Mouse (Mus musculus) CH12.LX (cell line): ENCODE measurements around the gene Scn3b. TPM values are rescaled to one million over a fixed set of nuclear protein-coding genes. Genes with fewer than 3 reads are reported as not detected.

Experiments
- DNase-seq: peaks from one replicate; pipeline ENCODE4 v3.0.0-alpha.2; 2013; ENCODE audit errors: extremely low read depth
- H3K27ac ChIP-seq: 2 replicates; pipeline ENCODE4 v1.5.1; 2012; ENCODE audit warnings: low read depth, mild to moderate bottlenecking, control low read depth, moderate library complexity; ENCODE audit not compliant: insufficient read depth
- H3K27me3 ChIP-seq: replicated peaks from 2 replicates; pipeline ENCODE3; 2012; ENCODE audit warnings: inconsistent platforms
- H3K36me3 ChIP-seq, 2 experiments: replicated peaks in 1 of 2; 2 replicates each; pipeline versions ENCODE3 to v1.6.1; 2012; ENCODE audit warnings: inconsistent platforms in 1 of 2, low read length in 1 of 2, mild to moderate bottlenecking in 1 of 2, mixed read lengths in 1 of 2, moderate library complexity in 1 of 2; ENCODE audit not compliant: control insufficient read depth in 1 of 2, insufficient read depth in 1 of 2
- H3K4me1 ChIP-seq, 2 experiments: 2 replicates each; pipeline ENCODE4 v1.6.1; 2012; ENCODE audit warnings: inconsistent platforms in 1 of 2, moderate library complexity in 1 of 2; ENCODE audit not compliant: insufficient read depth in 2 of 2, control insufficient read depth in 1 of 2
- H3K4me2 ChIP-seq: 2 replicates; pipeline ENCODE4 v1.6.1; 2012; ENCODE audit warnings: low read depth, mild to moderate bottlenecking, control low read depth; ENCODE audit not compliant: poor library complexity, insufficient read depth, severe bottlenecking
- H3K4me3 ChIP-seq, 3 experiments: fragments of 150-350 bp in 1 of 3; sonication (generic) in 1 of 3; replicated peaks in 1 of 3; 2 replicates each; pipeline versions ENCODE3 to v1.5.1; 2011 to 2012; ENCODE audit warnings: low read depth in 2 of 3, low read length in 2 of 3, mild to moderate bottlenecking in 2 of 3, moderate library complexity in 2 of 3, control low read depth in 1 of 3, improper control_type of control experiment in 1 of 3, inconsistent platforms in 1 of 3, mixed read lengths in 1 of 3; ENCODE audit not compliant: poor library complexity in 1 of 3
- H3K79me2 ChIP-seq: replicated peaks from 2 replicates; pipeline ENCODE4 v1.6.1; 2012; ENCODE audit warnings: mild to moderate bottlenecking, moderate library complexity; ENCODE audit not compliant: control insufficient read depth, poor library complexity, insufficient read depth, severe bottlenecking; ENCODE audit errors: extremely low read depth
- H3K9ac ChIP-seq: 2 replicates; pipeline ENCODE4 v1.6.1; 2012; ENCODE audit warnings: low read depth, mild to moderate bottlenecking, control low read depth, moderate library complexity; ENCODE audit not compliant: insufficient read depth
- H3K9me3 ChIP-seq: replicated peaks from 2 replicates; pipeline ENCODE3; 2012; ENCODE audit warnings: low read length, inconsistent platforms, mixed read lengths
- CHD2 ChIP-seq: IDR thresholded peaks from 2 replicates; pipeline ENCODE4 v1.6.1; 2011; ENCODE audit warnings: low read length, improper control_type of control experiment
- E2F4 ChIP-seq: IDR thresholded peaks from 2 replicates; pipeline ENCODE4 v1.6.1; 2011; ENCODE audit warnings: low read depth, low read length, improper control_type of control experiment; ENCODE audit not compliant: insufficient replicate concordance
- EP300 ChIP-seq: IDR thresholded peaks from 2 replicates; pipeline ENCODE4 v1.6.1; 2011; ENCODE audit warnings: low read length, improper control_type of control experiment
- ETS1 ChIP-seq: conservative IDR thresholded peaks from 2 replicates; pipeline ENCODE4 v1.6.1; 2012; ENCODE audit warnings: low read depth, mild to moderate bottlenecking, inconsistent platforms, low read length, improper control_type of control experiment, moderate library complexity
- GABPA ChIP-seq: IDR thresholded peaks from 2 replicates; pipeline ENCODE4 v1.6.1; 2012; ENCODE audit warnings: low read depth, low read length, improper control_type of control experiment, inconsistent platforms; ENCODE audit not compliant: insufficient replicate concordance
- HCFC1 ChIP-seq: IDR thresholded peaks from 2 replicates; pipeline ENCODE4 v1.6.1; 2012; ENCODE audit warnings: low read depth, mild to moderate bottlenecking, inconsistent platforms, low read length, improper control_type of control experiment
- IRF4 ChIP-seq: IDR thresholded peaks from 2 replicates; pipeline ENCODE4 v1.6.1; 2014; ENCODE audit warnings: low read depth, mild to moderate bottlenecking, inconsistent platforms, low read length, improper control_type of control experiment
- JUN ChIP-seq: IDR thresholded peaks from 2 replicates; pipeline ENCODE4 v1.6.1; 2011; ENCODE audit warnings: low read depth, mild to moderate bottlenecking, low read length, improper control_type of control experiment, moderate library complexity; ENCODE audit not compliant: insufficient read depth
- JUND ChIP-seq: conservative IDR thresholded peaks from 2 replicates; pipeline ENCODE4 v1.6.1; 2011; ENCODE audit warnings: low read depth, low read length, improper control_type of control experiment
- KAT2A ChIP-seq: IDR thresholded peaks from 2 replicates; pipeline ENCODE4 v1.6.1; 2012; ENCODE audit warnings: low read length, improper control_type of control experiment, inconsistent platforms; ENCODE audit not compliant: insufficient replicate concordance
- MAFK ChIP-seq: IDR thresholded peaks from 2 replicates; pipeline ENCODE4 v1.6.1; 2011; ENCODE audit warnings: low read length, improper control_type of control experiment; ENCODE audit not compliant: insufficient replicate concordance
- MAZ ChIP-seq: IDR thresholded peaks from 2 replicates; pipeline ENCODE4 v1.6.1; 2012; ENCODE audit warnings: low read depth, mild to moderate bottlenecking, inconsistent platforms, low read length, improper control_type of control experiment, moderate library complexity
- MXI1 ChIP-seq: IDR thresholded peaks from 2 replicates; pipeline ENCODE4 v1.6.1; 2011; ENCODE audit warnings: mild to moderate bottlenecking, low read depth, low read length, improper control_type of control experiment
- MYC ChIP-seq: IDR thresholded peaks from 2 replicates; pipeline ENCODE4 v1.6.1; 2011; ENCODE audit warnings: low read depth, mild to moderate bottlenecking, improper control_type of control experiment, low read length
- POLR2A ChIP-seq: IDR thresholded peaks from 2 replicates; pipeline ENCODE4 v1.6.1; 2011; ENCODE audit warnings: low read depth, mild to moderate bottlenecking, improper control_type of control experiment, low read length
- RAD21 ChIP-seq: IDR thresholded peaks from 2 replicates; pipeline ENCODE4 v1.6.1; 2011; ENCODE audit warnings: low read depth, mild to moderate bottlenecking, low read length, improper control_type of control experiment, moderate library complexity
- RCOR1 ChIP-seq: conservative IDR thresholded peaks from 2 replicates; pipeline ENCODE4 v1.6.1; 2012; ENCODE audit warnings: low read depth, mild to moderate bottlenecking, inconsistent platforms, low read length, improper control_type of control experiment
- TCF12 ChIP-seq: IDR thresholded peaks from 2 replicates; pipeline ENCODE4 v1.6.1; 2014; ENCODE audit warnings: low read depth, mild to moderate bottlenecking, inconsistent platforms, low read length, improper control_type of control experiment
- USF1 ChIP-seq: IDR thresholded peaks from 2 replicates; pipeline ENCODE4 v1.6.1; 2014; ENCODE audit warnings: low read depth, mild to moderate bottlenecking, inconsistent platforms, low read length, improper control_type of control experiment
- USF2 ChIP-seq: conservative IDR thresholded peaks from 2 replicates; pipeline ENCODE4 v1.6.1; 2011; ENCODE audit warnings: low read depth, low read length, improper control_type of control experiment
- ZKSCAN1 ChIP-seq: IDR thresholded peaks from 2 replicates; pipeline ENCODE4 v1.6.1; 2012; ENCODE audit warnings: low read depth, inconsistent platforms, low read length, improper control_type of control experiment, borderline replicate concordance
- ZMIZ1 ChIP-seq: IDR thresholded peaks from 2 replicates; pipeline ENCODE4 v1.6.1; 2012; ENCODE audit warnings: low read depth, mild to moderate bottlenecking, inconsistent platforms, low read length, improper control_type of control experiment
- dilution Hi-C: fragments of 300-500 bp; cut with MboI; formaldehyde crosslinking; loops from 2 replicates; pipeline ENCODE4 v1.14.3; 2020; ENCODE audit warnings: low sequenced_read_pairs; ENCODE audit not compliant: extremely low pct_unique_long_range_greater_than_20kb, extremely low pct_ligation_motif_present
- in situ Hi-C: fragments of 300-500 bp; cut with MboI; formaldehyde crosslinking; loops from 3 replicates; pipeline ENCODE4 v1.14.3; 2019; ENCODE audit warnings: low sequenced_read_pairs, low pct_ligation_motif_present, low pct_unique_long_range_greater_than_20kb, mixed read lengths
- polyA plus RNA-seq: library from polyadenylated mRNA; unstranded; fragments of >175 nt; gene quantifications from 2 replicates; pipeline ENCODE4 v1.2.1, GENCODE M21; 2012; ENCODE audit warnings: low read depth; ENCODE audit not compliant: insufficient read length
- total RNA-seq, 2 experiments: library from RNA; depleted of rRNA; stranded (reverse); fragments of 300-350 nt in 1 of 2; fragments of >200 nt in 1 of 2; gene quantifications; 2 replicates each; pipeline ENCODE4 v1.2.3; 2012 to 2014

Scn3b gene
- total and polyA plus RNA-seq, 3 experiments, result 0.08 to 0.34 TPM; not detected in 1

GRCm38 (mm10) chr9:40316865-40317660 is 48.0 kb downstream of the Scn3b start:
- Histone ChIP-seq H3K79me2 (no peaks in the 10 kb centered on the region), H3K9ac (no peak overlapping the region), H3K4me1 (peaks cover 15 to 51% of the 10 kb centered on the region in 2 experiments), H3K36me3 (peaks cover 20 to 91% of the 10 kb centered on the region in 2 experiments), H3K9me3 (no peaks in the 10 kb centered on the region), H3K27me3 (no peaks in the 10 kb centered on the region), H3K27ac (no peak overlapping the region), H3K4me3 (no peak overlapping the region), H3K4me2 (no peak overlapping the region)
- TF ChIP-seq TCF12 (no peak), ZKSCAN1 (no peak), E2F4 (no peak), EP300 (no peak), ETS1 (no peak), MAZ (no peak)
- dilution Hi-C loops (no loop called here), in situ Hi-C loops (no loop called here)
- DNase-seq, result no peak

GRCm38 (mm10) chr9:40317735-40318134 is 48.7 kb downstream of the Scn3b start:
- TF ChIP-seq CHD2 (no peak), GABPA (no peak), IRF4 (no peak), RCOR1 (no peak), RAD21 (no peak), MXI1 (no peak), POLR2A (no peak), MAFK (no peak), USF2 (no peak), KAT2A (no peak), JUN (no peak), USF1 (no peak), JUND (no peak), ZMIZ1 (no peak), HCFC1 (no peak), MYC (no peak), MAZ (no peak)
- TF ChIP-seq, all 38 proteins: peak for 0
- dilution Hi-C loops, result no loop called here
- H3K79me2 ChIP-seq, result no peaks in the 10 kb centered on the region
- no peak overlapping the region for H3K27ac ChIP-seq
- no peak overlapping the region for H3K4me2 ChIP-seq
- H3K27me3 ChIP-seq, result no peaks in the 10 kb centered on the region
- no peaks in the 10 kb centered on the region for H3K9me3 ChIP-seq
- in situ Hi-C loops, result no loop called here
- H3K36me3 ChIP-seq, result peaks cover 20 to 90% of the 10 kb centered on the region in 2 experiments
- no peak overlapping the region for H3K4me3 ChIP-seq
- DNase-seq, result no peak
- peaks cover 15 to 56% of the 10 kb centered on the region in 2 experiments for H3K4me1 ChIP-seq
- H3K9ac ChIP-seq, result no peak overlapping the region
